Mouse (Mus musculus): ENCODE results near the gene Tbc1d10c. TPM values are rescaled to one million over a fixed set of nuclear protein-coding genes. Genes with fewer than 3 reads are reported as not detected.

Gene Tbc1d10c
- polyA plus RNA-seq (2012; ENCODE audit: insufficient read depth, insufficient read length, missing spikeins): 0.83 TPM in 1 of 2 replicates, not detected in the other

DNA sequence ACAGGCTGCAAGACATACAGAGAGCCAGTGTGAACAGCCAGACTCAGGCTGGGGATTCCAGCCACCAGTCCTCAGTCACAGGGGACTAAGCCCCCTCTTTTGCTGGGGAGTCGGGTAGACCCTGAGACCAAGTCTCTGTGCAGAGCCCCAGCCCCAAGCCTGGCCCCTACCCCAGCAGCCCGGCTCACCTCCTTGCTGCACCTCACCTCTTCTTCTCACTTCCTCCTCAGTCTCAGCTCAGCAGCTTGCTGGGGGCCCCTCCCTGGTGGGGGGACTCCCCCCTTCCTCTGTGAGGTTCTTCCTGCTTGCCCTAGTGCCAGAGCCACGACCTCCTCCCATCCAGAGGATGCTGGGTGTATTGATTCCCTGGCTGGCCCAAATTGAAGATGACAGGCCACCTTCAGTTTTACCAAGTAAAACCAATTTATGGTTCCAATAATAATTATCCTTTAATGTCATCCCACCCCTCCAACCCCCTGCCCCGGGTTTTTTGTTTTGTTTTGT lies at the start of gene Tbc1d10c:
Tbc1d10c (minus strand) TSS at position 454 of the 504 bp plus-strand sequence.
- H3K27ac ChIP-seq (replicated peaks; ENCODE audit: low read depth, low read length): peak within 1 kb of the TSS; percentile 84
- peak within 1 kb of the TSS; percentile 94 for H3K4me3 ChIP-seq (ENCODE audit: insufficient read depth, low read depth, low read length)
- peaks cover 11% of the 10 kb centered on the region for H3K4me1 ChIP-seq (ENCODE audit: control insufficient read depth, insufficient read depth, insufficient read length, low read length)

DNA sequence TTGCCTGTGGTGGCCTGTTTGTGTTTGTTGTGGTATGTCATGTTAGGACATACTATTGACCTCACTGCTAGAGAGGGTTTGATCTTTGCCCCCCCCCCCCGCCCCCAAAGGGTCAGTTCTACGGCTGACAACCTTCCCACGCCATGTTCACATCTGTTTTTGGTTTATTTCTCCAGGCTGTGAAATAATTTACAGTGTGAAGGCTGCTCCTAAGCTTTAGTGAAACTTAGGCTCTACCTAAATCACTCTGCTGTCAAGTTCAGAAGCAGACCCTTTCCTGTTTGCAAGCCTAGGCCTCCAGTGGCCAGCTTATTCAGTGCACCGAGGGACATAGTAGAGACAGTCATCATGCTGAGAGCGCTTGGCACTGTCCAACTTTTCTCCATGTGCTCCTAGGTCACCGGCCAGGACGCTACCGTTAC lies 49.2 kb upstream of the Tbc1d10c start:
- Histone ChIP-seq H3K27ac (replicated peaks; ENCODE audit: low read depth, low read length) (no peak overlapping the region), H3K4me1 (ENCODE audit: control insufficient read depth, insufficient read depth, insufficient read length, low read length) (no peaks in the 10 kb centered on the region), H3K4me3 (ENCODE audit: insufficient read depth, low read depth, low read length) (no peak overlapping the region)

DNA sequence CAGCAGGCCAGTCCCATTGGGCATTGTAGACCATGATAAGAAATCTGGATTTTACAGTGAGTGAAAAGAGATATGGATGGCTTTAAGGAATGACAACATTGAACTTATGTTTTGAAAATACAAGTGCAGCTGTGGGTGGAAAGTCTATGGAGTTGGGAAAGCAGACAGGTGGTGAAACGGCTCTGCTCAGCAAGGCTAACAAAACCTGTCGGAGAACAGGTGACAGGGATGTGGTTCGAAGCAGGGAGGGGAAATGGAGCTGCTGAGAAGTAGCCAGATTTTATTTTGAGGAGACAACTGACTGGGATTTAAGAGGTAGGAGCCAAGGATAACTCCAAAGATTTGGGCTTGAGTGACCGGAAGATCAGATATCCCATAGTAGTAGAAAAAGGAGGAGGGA lies 43.5 kb upstream of the Tbc1d10c start:
- Histone ChIP-seq H3K4me3 (ENCODE audit: insufficient read depth, low read depth, low read length) (no peak overlapping the region), H3K4me1 (ENCODE audit: control insufficient read depth, insufficient read depth, insufficient read length, low read length) (peaks cover 16% of the 10 kb centered on the region; the same call in 1 of the 2 replicates), H3K27ac (replicated peaks; ENCODE audit: low read depth, low read length) (no peak overlapping the region)

DNA sequence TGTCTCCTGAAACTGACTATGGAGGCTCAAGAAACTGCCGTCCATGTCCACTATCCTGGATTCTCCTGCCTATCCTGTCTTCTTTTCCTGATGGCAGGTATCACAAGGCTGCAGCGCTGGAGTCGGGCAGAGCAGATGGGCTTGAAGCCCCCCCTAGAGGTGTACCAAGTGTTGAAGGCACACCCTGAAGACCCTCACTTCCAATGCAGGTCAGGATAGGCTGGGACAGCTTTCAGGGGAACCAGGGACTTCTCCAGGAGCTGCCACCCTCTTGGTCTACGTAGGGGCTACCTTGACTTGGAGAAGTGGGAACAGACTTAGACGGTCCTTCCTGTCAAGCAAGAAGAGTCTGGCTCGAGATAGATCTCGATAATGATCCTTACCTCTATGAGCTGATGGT lies 41.6 kb upstream of the Tbc1d10c start:
- Histone ChIP-seq H3K27ac (replicated peaks; ENCODE audit: low read depth, low read length) (peak overlapping the region; percentile 97), H3K4me1 (ENCODE audit: control insufficient read depth, insufficient read depth, insufficient read length, low read length) (peaks cover 16% of the 10 kb centered on the region; the same call in 1 of the 2 replicates), H3K4me3 (ENCODE audit: insufficient read depth, low read depth, low read length) (peak overlapping the region; percentile 75)

DNA sequence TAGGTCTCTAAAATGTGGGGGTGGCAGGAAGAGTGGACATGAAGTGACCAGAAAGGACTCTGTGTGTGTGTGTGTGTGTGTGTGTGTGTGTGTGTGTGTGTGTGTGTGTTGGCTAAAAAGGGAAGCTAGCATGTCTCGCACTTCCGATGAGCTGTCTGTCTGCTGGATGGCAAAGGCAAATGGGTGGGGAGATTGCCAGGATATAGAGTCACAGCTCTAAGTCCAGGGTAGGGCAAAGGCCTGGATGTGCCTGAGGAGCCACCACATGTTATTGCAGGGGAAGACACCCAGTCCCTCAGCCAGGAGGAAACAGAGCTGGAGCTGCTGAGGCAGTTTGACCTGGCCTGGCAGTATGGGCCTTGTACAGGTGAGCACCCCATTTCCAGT lies 41.1 kb upstream of the Tbc1d10c start:
- H3K27ac ChIP-seq (replicated peaks; ENCODE audit: low read depth, low read length): peak overlapping the region; percentile 97
- peaks cover 16% of the 10 kb centered on the region; the same call in 1 of the 2 replicates for H3K4me1 ChIP-seq (ENCODE audit: control insufficient read depth, insufficient read depth, insufficient read length, low read length)
- H3K4me3 ChIP-seq (ENCODE audit: insufficient read depth, low read depth, low read length): peak overlapping the region; percentile 75

GRCm38 (mm10) chr19:4231253-4232185 lies 40.4 kb upstream of the Tbc1d10c start, which contains the start of gene Pold4:
Gene Pold4 (plus strand): TSS chr19:4231899.
- Histone ChIP-seq H3K4me3 (ENCODE audit: insufficient read depth, low read depth, low read length) (peak within 1 kb of the TSS; percentile 75), H3K4me1 (ENCODE audit: control insufficient read depth, insufficient read depth, insufficient read length, low read length) (peaks cover 16% of the 10 kb centered on the region; the same call in 1 of the 2 replicates), H3K27ac (replicated peaks; ENCODE audit: low read depth, low read length) (peak within 1 kb of the TSS; percentile 97)

GRCm38 (mm10) chr19:4230415-4230814 lies 39.3 kb upstream of the Tbc1d10c start:
- Histone ChIP-seq H3K4me1 (ENCODE audit: control insufficient read depth, insufficient read depth, insufficient read length, low read length) (peaks cover 16% of the 10 kb centered on the region; the same call in 1 of the 2 replicates), H3K4me3 (ENCODE audit: insufficient read depth, low read depth, low read length) (no peak overlapping the region), H3K27ac (replicated peaks; ENCODE audit: low read depth, low read length) (peak overlapping the region; percentile 73)

DNA sequence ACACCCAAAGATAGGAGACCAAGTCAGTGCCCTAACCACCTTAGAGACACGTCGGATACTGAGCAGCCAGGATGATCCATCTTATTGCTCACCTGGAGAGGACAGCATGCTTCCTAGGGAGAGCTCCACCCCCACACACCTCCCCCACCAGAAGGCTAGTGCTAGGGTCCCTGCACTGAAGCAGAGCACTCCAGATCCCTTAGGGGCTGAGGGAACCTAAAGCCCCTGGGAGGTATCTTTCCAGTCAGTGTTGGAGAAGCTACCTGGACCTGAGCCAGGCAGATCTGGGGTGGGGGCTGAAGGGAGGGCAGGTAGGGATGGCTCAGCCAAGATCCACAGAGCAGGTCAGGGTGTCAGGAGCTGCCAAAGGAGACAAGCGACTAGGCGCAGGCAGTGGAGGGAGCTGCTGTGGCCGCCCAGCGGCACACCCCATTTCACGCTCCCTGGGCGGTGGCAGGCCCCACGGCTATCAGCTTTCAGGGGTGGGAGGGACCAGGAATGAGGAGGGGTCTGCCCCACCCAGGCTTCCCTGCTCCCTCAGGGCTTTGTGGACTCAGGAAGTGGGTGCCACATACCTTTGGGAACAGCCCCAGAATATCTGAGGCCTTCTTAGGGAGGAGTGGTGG lies 38.5 kb upstream of the Tbc1d10c start:
- Histone ChIP-seq H3K4me1 (ENCODE audit: control insufficient read depth, insufficient read depth, insufficient read length, low read length) (peaks cover 16% of the 10 kb centered on the region; the same call in 1 of the 2 replicates), H3K27ac (replicated peaks; ENCODE audit: low read depth, low read length) (peak overlapping the region; percentile 65)

GRCm38 (mm10) chr19:4228891-4229290 lies 37.8 kb upstream of the Tbc1d10c start:
- Histone ChIP-seq H3K27ac (replicated peaks; ENCODE audit: low read depth, low read length) (no peak overlapping the region), H3K4me1 (ENCODE audit: control insufficient read depth, insufficient read depth, insufficient read length, low read length) (peaks cover 16% of the 10 kb centered on the region; the same call in 1 of the 2 replicates), H3K4me3 (ENCODE audit: insufficient read depth, low read depth, low read length) (no peak overlapping the region)

More for the DNA sequence above, 38.5 kb upstream of the Tbc1d10c start:
- H3K4me3 ChIP-seq (ENCODE audit: insufficient read depth, low read depth, low read length): no peak overlapping the region

GRCm38 (mm10) chr19:4227894-4228678 lies 37.0 kb upstream of the Tbc1d10c start:
- Histone ChIP-seq H3K27ac (replicated peaks; ENCODE audit: low read depth, low read length) (no peak overlapping the region), H3K4me1 (ENCODE audit: control insufficient read depth, insufficient read depth, insufficient read length, low read length) (peaks cover 16% of the 10 kb centered on the region; the same call in 1 of the 2 replicates), H3K4me3 (ENCODE audit: insufficient read depth, low read depth, low read length) (no peak overlapping the region)

GRCm38 (mm10) chr19:4227446-4227845 lies 36.4 kb upstream of the Tbc1d10c start:
- Histone ChIP-seq H3K4me3 (ENCODE audit: insufficient read depth, low read depth, low read length) (no peak overlapping the region), H3K4me1 (ENCODE audit: control insufficient read depth, insufficient read depth, insufficient read length, low read length) (peaks cover 15% of the 10 kb centered on the region; the same call in 1 of the 2 replicates), H3K27ac (replicated peaks; ENCODE audit: low read depth, low read length) (no peak overlapping the region)

DNA sequence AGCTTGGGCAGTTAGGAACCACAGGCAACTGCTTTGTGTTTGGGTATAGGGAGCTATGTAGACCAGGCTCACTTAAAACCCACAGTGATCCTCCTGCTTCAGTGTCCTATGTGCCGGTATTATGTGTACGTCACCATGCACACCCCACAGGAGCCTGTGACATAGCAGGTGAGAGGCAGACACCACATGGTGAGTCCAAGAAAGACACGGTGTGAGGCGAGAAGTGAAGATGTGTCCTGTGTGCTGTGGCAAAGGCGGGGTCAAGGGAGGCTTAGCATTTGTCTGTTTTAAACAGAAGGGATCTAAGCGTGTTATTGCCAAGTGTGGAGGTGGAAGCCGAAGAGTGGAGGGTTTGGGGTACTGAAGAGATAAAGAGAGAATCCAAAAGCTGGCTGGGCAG lies 35.7 kb upstream of the Tbc1d10c start:
- H3K27ac ChIP-seq (replicated peaks; ENCODE audit: low read depth, low read length): no peak overlapping the region
- peaks cover 12% of the 10 kb centered on the region; the same call in 1 of the 2 replicates for H3K4me1 ChIP-seq (ENCODE audit: control insufficient read depth, insufficient read depth, insufficient read length, low read length)
- H3K4me3 ChIP-seq (ENCODE audit: insufficient read depth, low read depth, low read length): no peak overlapping the region

DNA sequence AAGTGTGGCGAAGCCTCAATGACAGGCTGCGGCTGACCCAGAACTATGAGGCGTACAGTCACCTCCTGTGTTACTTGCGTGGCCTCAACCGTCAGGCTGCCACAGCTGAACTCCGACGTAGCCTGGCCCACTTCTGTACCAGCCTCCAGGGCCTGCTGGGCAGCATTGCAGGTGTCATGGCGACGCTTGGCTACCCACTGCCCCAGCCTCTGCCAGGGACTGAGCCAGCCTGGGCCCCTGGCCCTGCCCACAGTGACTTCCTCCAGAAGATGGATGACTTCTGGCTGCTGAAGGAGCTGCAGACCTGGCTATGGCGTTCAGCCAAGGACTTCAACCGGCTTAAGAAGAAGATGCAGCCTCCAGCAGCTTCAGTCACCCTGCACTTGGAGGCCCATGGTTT lies 31.1 kb upstream of the Tbc1d10c start:
- no peak overlapping the region for H3K27ac ChIP-seq (replicated peaks; ENCODE audit: low read depth, low read length)
- no peak overlapping the region for H3K4me3 ChIP-seq (ENCODE audit: insufficient read depth, low read depth, low read length)
- H3K4me1 ChIP-seq (ENCODE audit: control insufficient read depth, insufficient read depth, insufficient read length, low read length): peaks cover 4% of the 10 kb centered on the region; the same call in 1 of the 2 replicates

DNA sequence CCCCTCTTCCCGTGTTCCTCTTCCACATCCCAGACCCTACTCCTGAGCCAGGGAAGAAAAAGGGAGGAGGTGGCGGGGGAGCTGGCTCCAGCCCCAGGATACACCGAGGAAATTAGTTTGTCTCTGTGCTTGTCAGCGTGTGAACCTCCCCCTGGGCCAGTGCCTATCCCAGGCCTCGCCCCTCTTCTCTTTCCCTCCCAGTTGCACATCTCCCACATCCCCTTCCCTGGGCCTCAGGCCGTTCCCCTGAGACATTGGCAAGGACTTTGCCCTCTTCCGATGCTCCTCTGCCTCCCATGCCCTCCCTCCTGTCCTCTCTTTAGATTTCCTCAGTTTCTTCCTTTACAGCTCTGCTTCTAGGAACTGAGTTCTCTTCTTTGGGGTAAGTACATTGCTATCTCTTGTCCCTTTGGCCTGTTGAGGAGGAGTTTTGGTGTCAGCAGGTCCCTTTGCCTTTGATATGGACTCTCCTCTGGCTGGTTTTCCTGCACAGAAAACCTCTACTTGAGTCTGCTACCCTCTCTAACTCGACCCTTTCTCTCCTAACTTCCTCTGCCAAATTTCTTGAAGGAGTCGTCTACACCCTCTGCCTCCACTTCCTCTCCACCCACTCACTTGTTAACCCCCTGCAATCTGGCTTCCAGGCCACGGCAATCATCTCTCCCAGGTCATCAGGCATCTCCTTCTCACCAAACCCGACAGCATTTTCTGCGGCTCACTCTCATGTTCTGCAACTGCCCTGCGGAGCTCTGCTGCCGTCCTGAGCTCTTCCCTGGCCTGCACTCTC lies 30.1 kb upstream of the Tbc1d10c start:
- Histone ChIP-seq H3K4me1 (ENCODE audit: control insufficient read depth, insufficient read depth, insufficient read length, low read length) (peaks cover 4% of the 10 kb centered on the region; the same call in 1 of the 2 replicates), H3K4me3 (ENCODE audit: insufficient read depth, low read depth, low read length) (no peak overlapping the region), H3K27ac (replicated peaks; ENCODE audit: low read depth, low read length) (peak overlapping the region; percentile 23; the same call in 1 of the 2 replicates)
